Mouse (Mus musculus): Measurements from ENCODE around the gene Arpp21. TPM values are rescaled to one million over a fixed set of nuclear protein-coding genes. Genes with fewer than 3 reads are reported as not detected.
A peak's percentile ranks its signal among the peaks of the same experiment; 100 is the strongest.
"Not testable (repeated sequence)": the region's sequence is repeated elsewhere in the genome, so short reads cannot be mapped to it uniquely, and the experiment has no call there.

The Arpp21 gene
- total RNA-seq, 2 experiments from 2014 or later, result 9.5 to 25.4 TPM

GRCm38 (mm10) chr9:112054807-112055381, 180.8 kb downstream of the Arpp21 start:
- intact Hi-C loops (cut with DNase I), result no loop called here

GRCm38 (mm10) chr9:112047903-112048467, 187.8 kb downstream of the Arpp21 start:
- no peak for DNase-seq
- no peak overlapping the region for H3K4me3 ChIP-seq
- H3K27ac ChIP-seq, result no peak overlapping the region
- intact Hi-C loops (cut with DNase I), result no loop called here
- no peak for TF ChIP-seq CTCF (IDR thresholded peaks at IDR 0.05)

More at GRCm38 (mm10) chr9:112054807-112055381, 180.8 kb downstream of the Arpp21 start:
- no peak overlapping the region for H3K27ac ChIP-seq
- no peak overlapping the region for H3K4me3 ChIP-seq
- DNase-seq, result no peak
- no peak for TF ChIP-seq CTCF (IDR thresholded peaks at IDR 0.05)

- DNase-seq, result no peak
- H3K4me3 ChIP-seq, result no peak overlapping the region
- intact Hi-C loops (cut with DNase I), result no loop called here
- H3K27ac ChIP-seq, result no peak overlapping the region
- no peak for TF ChIP-seq CTCF (IDR thresholded peaks at IDR 0.05)
These were observed 195.2 kb downstream of the Arpp21 start for GRCm38 (mm10) chr9:112040566-112040965.

GRCm38 (mm10) chr9:112037732-112038131, 198.0 kb downstream of the Arpp21 start:
- H3K4me3 ChIP-seq, result no peak overlapping the region
- intact Hi-C loops (cut with DNase I), result no loop called here
- no peak for TF ChIP-seq CTCF (IDR thresholded peaks at IDR 0.05)
- H3K27ac ChIP-seq, result no peak overlapping the region
- DNase-seq, result no peak

- DNase-seq; intact Hi-C loops (cut with DNase I); H3K4me3 ChIP-seq; H3K27ac ChIP-seq: not testable (repeated sequence)
These were observed 201.9 kb downstream of the Arpp21 start for GRCm38 (mm10) chr9:112033840-112034239.

- TF ChIP-seq CTCF (IDR thresholded peaks at IDR 0.05), result no peak
- intact Hi-C loops (cut with DNase I), result no loop called here
These were observed 203.6 kb downstream of the Arpp21 start for GRCm38 (mm10) chr9:112032169-112032568.

GRCm38 (mm10) chr9:112023562-112024015, 212.1 kb downstream of the Arpp21 start:
- no peak for TF ChIP-seq CTCF (IDR thresholded peaks at IDR 0.05)
- peak; percentile 23 for DNase-seq
- Histone ChIP-seq H3K4me3 (no peak overlapping the region), H3K27ac (no peak overlapping the region)
- intact Hi-C loops (cut with DNase I), result no loop called here

More at GRCm38 (mm10) chr9:112032169-112032568, 203.6 kb downstream of the Arpp21 start:
- H3K27ac ChIP-seq, result no peak overlapping the region
- DNase-seq, result no peak
- no peak overlapping the region for H3K4me3 ChIP-seq

GRCm38 (mm10) chr9:112023111-112023510, 212.6 kb downstream of the Arpp21 start:
- Histone ChIP-seq H3K27ac (no peak overlapping the region), H3K4me3 (no peak overlapping the region)
- intact Hi-C loops (cut with DNase I), result no loop called here
- no peak for TF ChIP-seq CTCF (IDR thresholded peaks at IDR 0.05)
- no peak for DNase-seq

Small RNA genes within 50 kb of the gene (microRNA-seq; reads per million reads assigned to microRNA genes)
- gene Mir128-2, result 222 reads per million, percentile 57 among the genes with 10 or more reads in this experiment
